Mouse (Mus musculus): ENCODE data around the gene Gstp3. TPM values are rescaled to one million over a fixed set of nuclear protein-coding genes. Genes with fewer than 3 reads are reported as not detected.

The Gstp3 gene
- polyA plus RNA-seq, 1 experiment from 2014 or later = 0.69 TPM

GRCm38 (mm10) chr19:4099837-4100717 is 40.7 kb upstream of the Gstp3 start, which contains the start of gene Pitpnm1:
Gene Pitpnm1 (plus strand): TSS chr19:4099998.
- Histone ChIP-seq H3K4me2 (peak within 1 kb of the TSS; percentile 95), H3K4me3 (peak within 1 kb of the TSS; percentile 59), H3K9me3 (replicated peaks) (no peaks in the 10 kb centered on the region), H3K9ac (peak within 1 kb of the TSS; percentile 65), H3K27ac (ENCODE audit: poor library complexity, severe bottlenecking) (peak within 1 kb of the TSS; percentile 4; the same call in 1 of the 2 replicates), H3K27me3 (replicated peaks) (peaks cover 46% of the 10 kb centered on the region), H3K4me1 (replicated peaks) (peaks cover 41% of the 10 kb centered on the region), H3K36me3 (peaks cover 13% of the 10 kb centered on the region; the same call in 1 of the 2 replicates)
- ATAC-seq (ENCODE audit: insufficient number of reproducible peaks, low FRiP score) = peak; percentile 51
- 1% methylated on average over 53 of the region's 53 CpGs for WGBS

DNA sequence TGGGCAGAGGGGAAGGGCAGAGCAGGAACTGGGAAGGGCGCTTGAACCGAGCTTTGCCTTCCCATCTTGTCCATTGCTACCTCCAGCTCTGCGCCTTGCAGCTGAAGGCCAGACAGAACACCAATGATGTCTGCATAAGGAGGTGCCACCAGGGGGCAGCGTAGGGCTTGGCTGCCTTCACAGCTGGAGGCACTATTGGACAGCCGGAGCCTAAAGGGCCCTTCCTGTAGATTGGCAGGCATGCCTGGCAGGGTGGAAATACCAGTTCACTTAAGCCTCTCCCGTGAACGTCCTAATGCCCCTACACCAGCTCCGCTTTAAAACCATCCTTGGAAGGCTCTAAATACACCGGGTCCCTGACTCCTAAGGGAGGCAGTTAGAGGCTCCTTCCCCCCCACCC is 39.7 kb upstream of the Gstp3 start:
- peak overlapping the region; percentile 95 for H3K4me2 ChIP-seq
- ATAC-seq (ENCODE audit: insufficient number of reproducible peaks, low FRiP score) = no peak; the same call in 1 of the 2 replicates
- peaks cover 41% of the 10 kb centered on the region for H3K4me1 ChIP-seq (replicated peaks)
- H3K9ac ChIP-seq = no peak overlapping the region
- peak overlapping the region; percentile 59; the same call in 1 of the 2 replicates for H3K4me3 ChIP-seq
- H3K27ac ChIP-seq (ENCODE audit: poor library complexity, severe bottlenecking) = no peak overlapping the region
- H3K9me3 ChIP-seq (replicated peaks) = no peaks in the 10 kb centered on the region
- peaks cover 43% of the 10 kb centered on the region for H3K27me3 ChIP-seq (replicated peaks)
- WGBS = 10% methylated on average over 9 of the region's 9 CpGs
- peaks cover 8% of the 10 kb centered on the region; the same call in 1 of the 2 replicates for H3K36me3 ChIP-seq

DNA sequence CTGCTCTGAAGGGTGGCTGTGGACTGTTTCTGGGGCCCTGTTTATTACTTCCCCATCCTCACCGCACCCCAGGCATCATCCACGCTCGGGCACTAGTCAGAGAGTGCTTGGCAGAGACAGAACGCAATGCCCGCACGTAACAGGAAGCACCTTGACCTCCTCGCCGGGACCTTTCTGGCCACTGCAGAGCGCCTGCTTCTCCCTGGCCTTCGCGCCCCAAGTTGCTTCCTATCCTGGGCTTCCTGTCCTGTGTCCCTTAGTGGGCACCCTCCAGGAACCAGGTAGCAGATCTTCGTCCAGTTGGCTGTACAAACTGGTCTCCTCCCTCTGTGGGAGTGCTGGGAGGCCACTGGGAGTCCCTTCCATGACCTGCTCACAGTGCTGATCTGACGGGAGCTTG is 39.1 kb upstream of the Gstp3 start:
- Histone ChIP-seq H3K27me3 (replicated peaks) (peaks cover 39% of the 10 kb centered on the region), H3K9me3 (replicated peaks) (no peaks in the 10 kb centered on the region), H3K4me3 (no peak overlapping the region), H3K4me2 (peak overlapping the region; percentile 74; the same call in 1 of the 2 replicates), H3K36me3 (peaks cover 6% of the 10 kb centered on the region; the same call in 1 of the 2 replicates), H3K9ac (no peak overlapping the region), H3K27ac (ENCODE audit: poor library complexity, severe bottlenecking) (no peak overlapping the region), H3K4me1 (replicated peaks) (peaks cover 41% of the 10 kb centered on the region)
- WGBS = 90% methylated on average over 13 of the region's 13 CpGs
- ATAC-seq (ENCODE audit: insufficient number of reproducible peaks, low FRiP score) = no peak

DNA sequence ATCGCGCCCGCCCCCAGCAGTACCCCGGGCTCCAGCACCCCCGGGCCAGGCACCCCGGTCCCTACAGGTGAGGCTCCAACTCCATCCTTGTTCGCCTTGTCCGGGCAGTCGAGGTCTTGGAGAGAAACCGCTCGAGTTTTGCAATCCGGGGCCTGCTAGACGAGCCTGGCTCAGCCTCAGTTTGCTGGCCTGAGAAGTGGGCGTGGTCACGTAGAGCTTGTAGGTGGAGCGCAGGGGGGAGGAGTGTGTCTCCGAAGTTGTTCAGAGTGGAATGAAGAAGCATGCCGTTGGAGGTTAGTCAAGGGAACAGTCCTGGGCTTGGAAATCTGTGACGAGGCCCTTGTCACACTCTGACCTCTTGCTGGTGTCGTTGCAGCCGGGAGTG is 38.1 kb upstream of the Gstp3 start:
- H3K36me3 ChIP-seq = no peaks in the 10 kb centered on the region
- peaks cover 41% of the 10 kb centered on the region for H3K4me1 ChIP-seq (replicated peaks)
- peak overlapping the region; percentile 66 for H3K9ac ChIP-seq
- peak overlapping the region; percentile 74 for H3K4me2 ChIP-seq
- H3K27ac ChIP-seq (ENCODE audit: poor library complexity, severe bottlenecking) = peak overlapping the region; percentile 78
- H3K27me3 ChIP-seq (replicated peaks) = peaks cover 30% of the 10 kb centered on the region
- H3K4me3 ChIP-seq = peak overlapping the region; percentile 69
- ATAC-seq (ENCODE audit: insufficient number of reproducible peaks, low FRiP score) = peak; percentile 76
- under 1% methylated on average over 21 of the region's 21 CpGs for WGBS
- no peaks in the 10 kb centered on the region for H3K9me3 ChIP-seq (replicated peaks)

GRCm38 (mm10) chr19:4096642-4097440 is 37.5 kb upstream of the Gstp3 start, which contains the start of gene Cdk2ap2:
Gene Cdk2ap2 (plus strand): TSS chr19:4097182.
- peak within 1 kb of the TSS; percentile 78 for H3K27ac ChIP-seq (ENCODE audit: poor library complexity, severe bottlenecking)

GRCm38 (mm10) chr19:4095802-4096201 is 36.4 kb upstream of the Gstp3 start:
- 68% methylated on average over 3 of the region's 3 CpGs for WGBS
- peaks cover 36% of the 10 kb centered on the region for H3K4me1 ChIP-seq (replicated peaks)
- no peak overlapping the region for H3K9ac ChIP-seq
- H3K36me3 ChIP-seq = no peaks in the 10 kb centered on the region
- H3K4me3 ChIP-seq = no peak overlapping the region
- H3K27me3 ChIP-seq (replicated peaks) = peaks cover 14% of the 10 kb centered on the region
- H3K27ac ChIP-seq (ENCODE audit: poor library complexity, severe bottlenecking) = no peak overlapping the region
- no peaks in the 10 kb centered on the region for H3K9me3 ChIP-seq (replicated peaks)
- no peak for ATAC-seq (ENCODE audit: insufficient number of reproducible peaks, low FRiP score)
- no peak overlapping the region for H3K4me2 ChIP-seq

More at GRCm38 (mm10) chr19:4096642-4097440, 37.5 kb upstream of the Gstp3 start, which contains the start of gene Cdk2ap2:
- Histone ChIP-seq H3K27me3 (replicated peaks) (peaks cover 25% of the 10 kb centered on the region), H3K36me3 (no peaks in the 10 kb centered on the region), H3K4me2 (peak within 1 kb of the TSS; percentile 74), H3K4me3 (peak within 1 kb of the TSS; percentile 69), H3K4me1 (replicated peaks) (peaks cover 41% of the 10 kb centered on the region), H3K9me3 (replicated peaks) (no peaks in the 10 kb centered on the region), H3K9ac (peak within 1 kb of the TSS; percentile 76)
- ATAC-seq (ENCODE audit: insufficient number of reproducible peaks, low FRiP score) = peak; percentile 96
- under 1% methylated on average over 65 of the region's 65 CpGs for WGBS

GRCm38 (mm10) chr19:4094774-4095303 is 35.5 kb upstream of the Gstp3 start:
- 0 out of 2 replicates have a peak, but pooled peaks cover 7% of the 10 kb centered on the region for H3K27me3 ChIP-seq (replicated peaks)
- H3K27ac ChIP-seq (ENCODE audit: poor library complexity, severe bottlenecking) = no peak overlapping the region
- no peaks in the 10 kb centered on the region for H3K9me3 ChIP-seq (replicated peaks)
- H3K4me1 ChIP-seq (replicated peaks) = peaks cover 28% of the 10 kb centered on the region
- no peak overlapping the region for H3K9ac ChIP-seq
- WGBS = 71% methylated on average over 5 of the region's 5 CpGs
- ATAC-seq (ENCODE audit: insufficient number of reproducible peaks, low FRiP score) = no peak
- H3K4me3 ChIP-seq = no peak overlapping the region
- no peak overlapping the region for H3K4me2 ChIP-seq
- no peaks in the 10 kb centered on the region for H3K36me3 ChIP-seq

DNA sequence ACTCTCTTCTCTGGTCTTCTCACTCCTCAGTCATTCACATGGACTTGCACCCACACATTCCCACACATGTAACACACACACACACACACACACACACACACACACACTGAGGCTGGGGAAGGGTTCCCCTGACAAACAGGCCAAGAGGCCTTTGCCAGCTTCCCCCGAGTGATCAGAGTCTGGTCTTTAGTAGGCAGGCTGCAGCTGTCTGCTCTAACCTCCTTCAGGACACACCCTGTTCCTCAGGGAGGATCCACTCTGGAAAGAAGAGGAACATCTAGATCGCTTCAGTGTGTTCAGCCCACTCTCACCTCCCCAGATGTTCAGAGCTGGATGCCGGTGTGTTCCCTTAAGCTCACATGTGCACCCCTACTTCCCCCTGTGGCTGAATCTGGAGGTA is 35.0 kb upstream of the Gstp3 start:
- Histone ChIP-seq H3K4me1 (replicated peaks) (peaks cover 23% of the 10 kb centered on the region), H3K27me3 (replicated peaks) (peaks cover 10% of the 10 kb centered on the region; the same call in 1 of the 2 replicates), H3K9me3 (replicated peaks) (no peaks in the 10 kb centered on the region), H3K27ac (ENCODE audit: poor library complexity, severe bottlenecking) (no peak overlapping the region), H3K4me2 (no peak overlapping the region), H3K4me3 (no peak overlapping the region), H3K9ac (no peak overlapping the region), H3K36me3 (no peaks in the 10 kb centered on the region)
- ATAC-seq (ENCODE audit: insufficient number of reproducible peaks, low FRiP score) = no peak
- 79% methylated on average over 3 of the region's 3 CpGs for WGBS

- Histone ChIP-seq H3K4me3 (no peak overlapping the region), H3K27ac (ENCODE audit: poor library complexity, severe bottlenecking) (no peak overlapping the region), H3K4me1 (replicated peaks) (peaks cover 18% of the 10 kb centered on the region), H3K9ac (0 out of 2 replicates have a peak overlapping the region, but pooled peaks have one; percentile 3), H3K9me3 (replicated peaks) (no peaks in the 10 kb centered on the region), H3K4me2 (no peak overlapping the region), H3K36me3 (no peaks in the 10 kb centered on the region), H3K27me3 (replicated peaks) (peaks cover 16% of the 10 kb centered on the region; the same call in 1 of the 2 replicates)
- no peak for ATAC-seq (ENCODE audit: insufficient number of reproducible peaks, low FRiP score)
- 64% methylated on average over 7 of the region's 7 CpGs for WGBS
Observed at GRCm38 (mm10) chr19:4093772-4094171, 34.4 kb upstream of the Gstp3 start.

- peaks cover 9% of the 10 kb centered on the region for H3K4me1 ChIP-seq (replicated peaks)
- peaks cover 23% of the 10 kb centered on the region; the same call in 1 of the 2 replicates for H3K27me3 ChIP-seq (replicated peaks)
- H3K4me3 ChIP-seq = no peak overlapping the region
- H3K9me3 ChIP-seq (replicated peaks) = no peaks in the 10 kb centered on the region
- 86% methylated on average over 3 of the region's 3 CpGs for WGBS
- H3K4me2 ChIP-seq = no peak overlapping the region
- no peaks in the 10 kb centered on the region for H3K36me3 ChIP-seq
- no peak overlapping the region for H3K9ac ChIP-seq
- ATAC-seq (ENCODE audit: insufficient number of reproducible peaks, low FRiP score) = no peak
- H3K27ac ChIP-seq (ENCODE audit: poor library complexity, severe bottlenecking) = no peak overlapping the region
Observed at GRCm38 (mm10) chr19:4092750-4093149, 33.4 kb upstream of the Gstp3 start.
